Mouse (Mus musculus): ENCODE data around the gene Camk2b.
"Not testable (repeated sequence)": the region's sequence is repeated elsewhere in the genome, so short reads cannot be mapped to it uniquely, and the experiment has no call there.

The Camk2b gene

DNA sequence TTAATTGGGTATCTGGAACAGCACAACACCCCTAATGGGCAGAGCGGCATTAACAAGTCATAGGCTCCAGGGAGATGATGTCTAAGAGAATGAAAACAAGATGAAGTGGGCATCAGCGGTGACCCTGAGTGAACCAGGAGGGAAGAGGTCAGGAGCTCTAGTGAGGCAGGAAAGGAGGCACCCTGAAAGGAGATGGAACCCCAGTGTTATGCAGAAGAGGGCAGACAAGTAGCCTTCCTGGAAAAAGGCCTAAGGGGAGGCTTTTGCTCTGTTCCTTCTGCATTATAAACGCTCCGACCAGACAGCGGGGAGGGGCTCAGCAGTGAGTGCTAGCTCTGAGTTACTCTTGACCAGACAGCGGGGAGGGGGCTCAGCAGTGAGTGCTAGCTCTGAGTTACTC, 123.2 kb downstream of the Camk2b start:
- DNase-seq (ENCODE audit: low spot score), result no peak

DNA sequence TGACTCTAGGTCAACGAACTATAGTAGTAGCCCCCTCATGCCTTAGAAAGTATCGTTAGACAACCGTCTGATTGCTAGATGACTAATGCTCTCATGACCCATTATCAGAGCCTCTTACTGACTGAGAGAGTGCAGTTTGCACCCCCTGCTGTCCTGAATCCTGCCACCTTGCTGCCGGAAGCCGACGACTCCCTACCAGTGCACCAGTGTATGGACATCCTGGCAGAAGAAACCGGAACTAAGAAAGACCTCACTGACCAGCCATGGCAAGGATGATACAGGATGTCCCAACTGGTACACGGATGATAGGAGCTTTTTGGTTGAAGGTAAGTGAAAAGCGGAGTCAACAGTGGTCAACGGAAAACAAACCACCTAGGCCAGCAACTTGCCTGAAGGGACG, 131.6 kb downstream of the Camk2b start:
- DNase-seq (ENCODE audit: low spot score), result not testable (repeated sequence)

- DNase-seq (ENCODE audit: low spot score), result not testable (repeated sequence)
Observed at GRCm38 (mm10) chr11:5931947-5932346, 134.2 kb downstream of the Camk2b start.

DNA sequence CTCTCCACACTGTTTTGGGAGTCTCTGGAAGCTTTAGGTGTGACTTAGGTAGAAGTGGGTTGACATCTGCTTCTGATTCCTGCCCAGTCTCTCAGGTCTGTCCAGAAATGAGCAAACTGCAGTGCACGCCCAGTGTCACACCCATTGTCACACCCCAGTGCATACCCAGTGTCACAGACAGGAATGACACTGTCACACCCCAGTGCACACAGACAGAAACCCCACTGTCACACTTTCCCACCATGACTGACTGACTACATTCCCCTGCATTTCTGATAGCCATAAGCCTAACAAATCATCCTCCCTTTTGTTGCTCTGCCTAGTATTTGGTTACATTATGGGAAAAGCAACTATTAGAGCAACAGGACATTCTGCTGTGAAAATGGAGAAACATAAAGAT, 135.6 kb downstream of the Camk2b start:
- DNase-seq (ENCODE audit: low spot score), result no peak

- DNase-seq (ENCODE audit: low spot score), result no peak
Observed at GRCm38 (mm10) chr11:5926696-5927220, 139.4 kb downstream of the Camk2b start.

DNA sequence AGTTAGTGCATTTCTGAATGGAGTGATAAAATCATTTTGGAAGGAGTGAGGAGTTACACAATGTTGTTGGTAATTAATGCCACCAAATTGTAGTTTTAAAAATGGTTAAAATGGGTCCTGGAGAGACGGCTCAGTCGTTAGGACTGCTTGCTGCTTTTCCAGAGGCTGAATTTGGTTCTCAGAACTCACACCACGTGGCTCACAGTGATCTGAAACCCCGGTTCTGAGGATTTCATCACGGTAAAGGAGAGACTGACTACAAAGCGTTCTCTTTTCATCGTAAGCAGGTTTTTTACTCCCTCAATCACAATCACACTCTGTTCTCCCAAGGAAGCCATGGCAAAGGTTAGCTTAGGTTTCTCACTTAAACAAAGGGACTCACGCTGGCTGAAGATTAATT, 141.5 kb downstream of the Camk2b start:
- DNase-seq (ENCODE audit: low spot score), result no peak

DNA sequence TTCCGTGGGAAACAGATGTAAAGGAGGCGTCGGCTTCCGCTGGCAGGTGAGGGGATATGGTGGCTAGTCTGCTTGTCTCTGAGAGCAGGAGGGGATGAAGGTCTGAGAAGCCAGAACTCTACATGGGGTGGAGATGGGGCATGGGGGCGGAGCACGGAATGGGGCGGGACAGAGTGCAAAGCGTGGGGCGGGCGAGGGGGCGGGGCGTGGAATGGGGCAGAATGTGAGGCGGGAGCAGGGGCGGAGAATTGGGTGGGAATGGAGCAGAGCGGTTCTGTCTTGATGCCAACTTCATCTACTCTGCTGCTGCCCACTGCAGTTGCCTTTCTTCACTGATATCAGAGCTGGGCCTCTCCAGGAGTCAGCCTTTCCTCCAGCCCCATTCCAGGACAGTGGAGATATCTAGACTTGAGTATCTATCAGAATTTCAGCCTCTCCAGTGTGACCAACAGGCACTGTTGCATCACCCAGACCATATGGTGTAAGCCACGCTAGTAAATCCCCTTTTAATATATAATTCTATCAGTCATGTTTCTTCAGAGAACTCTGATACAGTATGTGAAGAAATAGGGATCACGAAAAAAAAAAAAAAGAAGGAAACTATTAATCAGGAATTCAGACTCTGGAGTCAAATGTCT, 145.7 kb downstream of the Camk2b start:
- DNase-seq (ENCODE audit: low spot score), result no peak

All from lung, postnatal 25 days (tissue).